Mouse (Mus musculus) limb, embryonic 10.5 days (tissue): ENCODE data around the gene Fancd2. TPM values are rescaled to one million over a fixed set of nuclear protein-coding genes. Genes with fewer than 3 reads are reported as not detected.

Experiments
- DNase-seq: peaks from one replicate; pipeline ENCODE4 v3.0.0-alpha.2; 2017; ENCODE audit warnings: low spot score
- H3K27ac ChIP-seq: fragments of 300-500 bp; sonication (generic); 2 replicates; pipeline ENCODE4 v1.5.1; 2016; ENCODE audit warnings: mild to moderate bottlenecking
- H3K27me3 ChIP-seq: fragments of 300-500 bp; sonication (generic); 2 replicates; pipeline ENCODE4 v1.6.1; 2016; ENCODE audit warnings: low read depth, mild to moderate bottlenecking; ENCODE audit not compliant: poor library complexity, severe bottlenecking
- H3K36me3 ChIP-seq: fragments of 300-500 bp; sonication (generic); 2 replicates; pipeline ENCODE4 v1.6.1; 2016; ENCODE audit warnings: mild to moderate bottlenecking, moderate library complexity
- H3K4me1 ChIP-seq: fragments of 300-500 bp; sonication (generic); 2 replicates; pipeline ENCODE4 v1.6.1; 2016
- H3K4me3 ChIP-seq: fragments of 300-500 bp; sonication (generic); 2 replicates; pipeline ENCODE4 v1.5.1; 2016; ENCODE audit warnings: mild to moderate bottlenecking, moderate library complexity
- H3K9me3 ChIP-seq: fragments of 300-500 bp; sonication (generic); replicated peaks from 2 replicates; pipeline ENCODE4 v1.6.1; 2016; ENCODE audit warnings: mild to moderate bottlenecking
- WGBS: fragments of 180-500 bp; shearing (Covaris S2); methylation state at CpG from one replicate; pipeline ENCODE4 v1.1.7; 2016; 5-methylcytosine and 5-hydroxymethylcytosine counted together
- microRNA-seq: library from miRNA; unstranded; fragments of <30 nt; microRNA quantifications from one replicate; pipeline ENCODE4, GENCODE M21; 2017
- polyA plus RNA-seq: library from polyadenylated mRNA; unstranded; fragments of >200 nt; fragmentation: Nextera tagmentation; extraction: Ambion mirVana; gene quantifications from 2 replicates; pipeline ENCODE4 v1.2.1, GENCODE M21; 2016

The Fancd2 gene
- polyA plus RNA-seq, 1 experiment from 2014 or later = 21.9 TPM

- Histone ChIP-seq H3K36me3 (peaks cover 81% of the 10 kb centered on the region), H3K9me3 (no peaks in the 10 kb centered on the region), H3K27me3 (no peaks in the 10 kb centered on the region), H3K4me1 (peaks cover 7% of the 10 kb centered on the region), H3K4me3 (no peak overlapping the region), H3K27ac (no peak overlapping the region)
- WGBS = 89% methylated on average over 5 of the region's 5 CpGs
- DNase-seq = no peak
Measured at GRCm38 (mm10) chr6:113630322-113630721, 98.8 kb downstream of the Fancd2 start.

GRCm38 (mm10) chr6:113632863-113633262 is 101.4 kb downstream of the Fancd2 start:
- 92% methylated on average over 4 of the region's 4 CpGs for WGBS
- Histone ChIP-seq H3K27me3 (no peaks in the 10 kb centered on the region), H3K4me3 (no peak overlapping the region), H3K27ac (no peak overlapping the region), H3K36me3 (peaks cover 62% of the 10 kb centered on the region), H3K4me1 (no peaks in the 10 kb centered on the region), H3K9me3 (no peaks in the 10 kb centered on the region)
- DNase-seq = no peak

GRCm38 (mm10) chr6:113638302-113639040 is 107.0 kb downstream of the Fancd2 start, which contains the start of gene Irak2:
Irak2 (plus strand) TSS chr6:113638467.
- H3K27ac ChIP-seq = peak within 1 kb of the TSS; percentile 77
- peak; percentile 94 for DNase-seq

GRCm38 (mm10) chr6:113639201-113639600 is 107.7 kb downstream of the Fancd2 start:
- H3K4me1 ChIP-seq = peaks cover 7% of the 10 kb centered on the region; the same call in 1 of the 2 replicates
- no peaks in the 10 kb centered on the region for H3K27me3 ChIP-seq
- no peak overlapping the region for H3K4me3 ChIP-seq
- H3K27ac ChIP-seq = no peak overlapping the region
- H3K9me3 ChIP-seq = no peaks in the 10 kb centered on the region
- H3K36me3 ChIP-seq = 0 out of 2 replicates have a peak, but pooled peaks cover under 1% of the 10 kb centered on the region
- 85% methylated on average over 4 of the region's 4 CpGs for WGBS
- DNase-seq = no peak

More at GRCm38 (mm10) chr6:113638302-113639040, 107.0 kb downstream of the Fancd2 start, which contains the start of gene Irak2:
- WGBS = 10% methylated on average over 37 of the region's 37 CpGs
- Histone ChIP-seq H3K4me3 (peak within 1 kb of the TSS; percentile 59), H3K9me3 (no peaks in the 10 kb centered on the region), H3K36me3 (peaks cover 6% of the 10 kb centered on the region), H3K27me3 (no peaks in the 10 kb centered on the region), H3K4me1 (peaks cover 7% of the 10 kb centered on the region; the same call in 1 of the 2 replicates)

GRCm38 (mm10) chr6:113642605-113643004 is 111.1 kb downstream of the Fancd2 start:
- no peaks in the 10 kb centered on the region for H3K36me3 ChIP-seq
- H3K27me3 ChIP-seq = no peaks in the 10 kb centered on the region
- H3K27ac ChIP-seq = no peak overlapping the region
- DNase-seq = no peak
- H3K4me3 ChIP-seq = no peak overlapping the region
- no peaks in the 10 kb centered on the region for H3K9me3 ChIP-seq
- H3K4me1 ChIP-seq = peaks cover 7% of the 10 kb centered on the region; the same call in 1 of the 2 replicates
- WGBS = 86% methylated on average over 8 of the region's 8 CpGs

- WGBS = 86% methylated on average over 4 of the region's 4 CpGs
Measured at GRCm38 (mm10) chr6:113643021-113643420, 111.5 kb downstream of the Fancd2 start.

DNA sequence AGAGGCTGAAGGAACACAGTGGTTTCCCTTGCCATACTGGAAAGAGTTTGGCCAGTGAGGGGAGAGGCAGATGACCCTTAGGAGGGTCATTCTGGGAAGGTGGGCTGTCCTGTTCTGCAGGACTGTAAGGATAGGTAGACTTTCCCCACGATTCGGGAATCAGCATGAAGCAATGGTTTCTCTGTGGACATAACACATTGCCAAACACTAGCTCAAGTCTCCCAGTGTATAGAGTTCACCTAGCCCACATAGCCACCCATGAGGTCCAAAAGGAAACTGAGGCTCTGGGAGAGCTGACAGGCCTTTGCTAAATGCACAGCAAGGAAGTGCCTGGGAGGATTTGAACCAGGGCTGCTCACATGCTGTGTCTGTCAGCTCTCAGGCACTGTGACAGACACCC is 112.5 kb downstream of the Fancd2 start:
- Histone ChIP-seq H3K4me1 (no peaks in the 10 kb centered on the region), H3K27me3 (no peaks in the 10 kb centered on the region), H3K4me3 (no peak overlapping the region), H3K9me3 (no peaks in the 10 kb centered on the region), H3K27ac (no peak overlapping the region), H3K36me3 (no peaks in the 10 kb centered on the region)
- no peak for DNase-seq
- WGBS = 85% methylated on average over 2 of the region's 2 CpGs

More at GRCm38 (mm10) chr6:113643021-113643420, 111.5 kb downstream of the Fancd2 start:
- no peaks in the 10 kb centered on the region for H3K27me3 ChIP-seq
- H3K9me3 ChIP-seq = no peaks in the 10 kb centered on the region
- no peak overlapping the region for H3K27ac ChIP-seq
- DNase-seq = no peak
- H3K4me1 ChIP-seq = peaks cover 7% of the 10 kb centered on the region; the same call in 1 of the 2 replicates
- H3K4me3 ChIP-seq = no peak overlapping the region
- H3K36me3 ChIP-seq = no peaks in the 10 kb centered on the region

DNA sequence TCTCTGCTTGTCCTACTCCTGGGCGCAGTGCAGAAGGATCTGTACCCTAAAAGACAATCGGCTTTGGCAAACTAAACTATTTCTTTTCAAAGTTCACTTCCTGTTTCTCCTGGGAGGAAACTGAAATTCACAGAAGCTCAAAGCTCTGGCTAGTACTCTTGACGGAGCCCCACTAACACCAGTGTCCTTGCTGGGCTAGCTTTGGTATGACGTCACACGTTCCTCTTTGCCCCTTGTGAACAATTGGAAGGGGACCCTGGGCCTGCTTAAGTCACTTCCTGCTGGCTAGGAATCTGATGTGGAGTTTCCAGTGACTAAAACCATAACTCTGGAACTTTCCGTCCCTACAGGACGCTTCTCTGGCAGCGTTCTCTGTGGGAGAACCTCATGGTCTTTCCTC is 113.3 kb downstream of the Fancd2 start:
- 89% methylated on average over 8 of the region's 8 CpGs for WGBS
- no peaks in the 10 kb centered on the region for H3K9me3 ChIP-seq

More for the DNA sequence above, 113.3 kb downstream of the Fancd2 start:
- no peaks in the 10 kb centered on the region for H3K4me1 ChIP-seq
- DNase-seq = no peak
- no peak overlapping the region for H3K4me3 ChIP-seq
- H3K27ac ChIP-seq = no peak overlapping the region
- H3K36me3 ChIP-seq = no peaks in the 10 kb centered on the region
- no peaks in the 10 kb centered on the region for H3K27me3 ChIP-seq

Small RNAs within 50 kb of the gene (microRNA-seq; reads per million reads assigned to microRNA genes)
- not detected for gene Gm23365

Other genes starting within 250 kb of the Fancd2 start
- gene Cpne9, start 249.4 kb upstream of the Fancd2 start, polyA plus RNA-seq = 0.06 TPM in 2 replicates
- 26.1 and 28.0 TPM in 2 replicates for gene Brpf1, start 224.5 kb upstream of the Fancd2 start, polyA plus RNA-seq
- gene Ogg1, start 204.7 kb upstream of the Fancd2 start, polyA plus RNA-seq = 19.1 and 19.5 TPM in 2 replicates
- 41.3 and 53.9 TPM in 2 replicates for gene Camk1, start 187.7 kb upstream of the Fancd2 start, polyA plus RNA-seq
- gene Tada3, start 153.8 kb upstream of the Fancd2 start, polyA plus RNA-seq = 47.2 and 53.4 TPM in 2 replicates
- gene Arpc4, start 153.6 kb upstream of the Fancd2 start, polyA plus RNA-seq = 383 and 393 TPM in 2 replicates
- 2.7 and 4.1 TPM in 2 replicates for gene Ttll3, start 142.4 kb upstream of the Fancd2 start, polyA plus RNA-seq
- 37.9 and 40.8 TPM in 2 replicates for gene Rpusd3, start 112.3 kb upstream of the Fancd2 start, polyA plus RNA-seq
- gene Cidec, start 95.9 kb upstream of the Fancd2 start, polyA plus RNA-seq = not detected in 2 replicates
- 90.3 and 98.5 TPM in 2 replicates for gene Jagn1, start 89.1 kb upstream of the Fancd2 start, polyA plus RNA-seq
- 2.2 and 2.3 TPM in 2 replicates for gene Il17re, start 73.2 kb upstream of the Fancd2 start, polyA plus RNA-seq
- 3.4 and 4.0 TPM in 2 replicates for gene Il17rc, start 60.3 kb upstream of the Fancd2 start, polyA plus RNA-seq
- gene Creld1, start 48.4 kb upstream of the Fancd2 start, polyA plus RNA-seq = 16.2 and 17.4 TPM in 2 replicates
- 0.60 and 0.73 TPM in 2 replicates for gene Prrt3, start 29.8 kb upstream of the Fancd2 start, polyA plus RNA-seq
- gene Emc3, start within 50 bp of the Fancd2 start, polyA plus RNA-seq = 75.8 and 75.9 TPM in 2 replicates
- gene Fancd2os, start 69.0 kb downstream of the Fancd2 start, polyA plus RNA-seq = 0.30 TPM in 1 of 2 replicates, not detected in the other
- 206 and 208 TPM in 2 replicates for gene Brk1, start 73.1 kb downstream of the Fancd2 start, polyA plus RNA-seq
- gene Vhl, start 92.3 kb downstream of the Fancd2 start, polyA plus RNA-seq = 41.4 and 47.7 TPM in 2 replicates
- gene Irak2, start 106.8 kb downstream of the Fancd2 start, polyA plus RNA-seq = 4.5 and 8.0 TPM in 2 replicates
- 0.48 and 0.89 TPM in 2 replicates for gene Tatdn2, start 165.4 kb downstream of the Fancd2 start, polyA plus RNA-seq
- gene Ghrl, start 188.2 kb downstream of the Fancd2 start, polyA plus RNA-seq = not detected in 2 replicates
- 309 and 316 TPM in 2 replicates for gene Sec13, start 209.1 kb downstream of the Fancd2 start, polyA plus RNA-seq